Mouse (Mus musculus): ENCODE measurements around the gene Fbxo36. TPM values are rescaled to one million over a fixed set of nuclear protein-coding genes. Genes with fewer than 3 reads are reported as not detected.

Gene Fbxo36
- polyA plus RNA-seq (2014; fragmentation: Illumina TruSeq; extraction: RNeasy Lipid Tissue Mini Kit (QIAGEN cat#74804); ENCODE audit: low read depth, low replicate concordance), result 3.0 TPM

GRCm38 (mm10) chr1:84839309-84840017 lies at the start of gene Fbxo36:
Fbxo36 (plus strand) TSS chr1:84839841.

GRCm38 (mm10) chr1:84840018-84840664 lies 500 bp downstream of the Fbxo36 start, which contains the start of gene Trip12:
Trip12 (minus strand) TSS chr1:84840516.

GRCm38 (mm10) chr1:84934503-84935333 lies 95.1 kb downstream of the Fbxo36 start, which contains the start of gene Slc16a14:
Slc16a14 (minus strand) TSS chr1:84935134.

Other genes starting within 250 kb of the Fbxo36 start
- gene Dner, start 143.6 kb upstream of the Fbxo36 start, polyA plus RNA-seq (2014; fragmentation: Illumina TruSeq; extraction: RNeasy Lipid Tissue Mini Kit (QIAGEN cat#74804); ENCODE audit: low read depth, low replicate concordance), result not detected
- 89.8 TPM for gene Trip12, start 675 bp downstream of the Fbxo36 start, polyA plus RNA-seq (2014; fragmentation: Illumina TruSeq; extraction: RNeasy Lipid Tissue Mini Kit (QIAGEN cat#74804); ENCODE audit: low read depth, low replicate concordance)
- gene Slc16a14, start 95.3 kb downstream of the Fbxo36 start, polyA plus RNA-seq (2014; fragmentation: Illumina TruSeq; extraction: RNeasy Lipid Tissue Mini Kit (QIAGEN cat#74804); ENCODE audit: low read depth, low replicate concordance), result not detected

Measured in heart, adult 10 weeks (tissue).